Mouse (Mus musculus) olfactory bulb, adult 2 months (tissue): ENCODE measurements around the gene Tcf7. TPM values are rescaled to one million over a fixed set of nuclear protein-coding genes. Genes with fewer than 3 reads are reported as not detected.
A peak's percentile ranks its signal among the peaks of the same experiment; 100 is the strongest.
"Not testable (repeated sequence)": the region's sequence is repeated elsewhere in the genome, so short reads cannot be mapped to it uniquely, and the experiment has no call there.

Experiments
- H3K27ac ChIP-seq: fragments of 200-500 bp; 2 replicates; pipeline ENCODE4 v1.5.1; 2012; ENCODE audit warnings: low read depth, low read length; ENCODE audit not compliant: insufficient read depth
- H3K4me1 ChIP-seq: fragments of 200-500 bp; 2 replicates; pipeline ENCODE4 v1.6.1; 2012; ENCODE audit warnings: low read length; ENCODE audit not compliant: control insufficient read depth, insufficient read depth
- H3K4me3 ChIP-seq: fragments of 200-500 bp; 2 replicates; pipeline ENCODE4 v1.5.1; 2012; ENCODE audit warnings: mild to moderate bottlenecking, low read depth, low read length, moderate library complexity; ENCODE audit not compliant: insufficient read depth
- CTCF ChIP-seq: fragments of 200-500 bp; IDR thresholded peaks from 2 replicates; pipeline ENCODE4 v1.5.1; 2012; ENCODE audit warnings: low read depth, mild to moderate bottlenecking, low read length, moderate library complexity; ENCODE audit not compliant: insufficient read depth
- POLR2A ChIP-seq: fragments of 200-500 bp; IDR thresholded peaks from 2 replicates; pipeline ENCODE4 v1.6.1; 2012; ENCODE audit warnings: mild to moderate bottlenecking, low read depth, low read length, moderate library complexity; ENCODE audit not compliant: insufficient read depth
- WGBS: fragments of 180-500 bp; shearing (Covaris S2); methylation state at CpG from one replicate; pipeline ENCODE4 v1.1.7; 2018; 5-methylcytosine and 5-hydroxymethylcytosine counted together
- polyA plus RNA-seq: library from polyadenylated mRNA; stranded (reverse); fragments of >200 nt; gene quantifications from 2 replicates; pipeline ENCODE4 v1.2.4, GENCODE M21; 2012; ENCODE audit warnings: low replicate concordance; ENCODE audit not compliant: missing spikeins, insufficient read depth, insufficient read length

Gene Tcf7
- polyA plus RNA-seq, 1 experiment: 377 TPM

DNA sequence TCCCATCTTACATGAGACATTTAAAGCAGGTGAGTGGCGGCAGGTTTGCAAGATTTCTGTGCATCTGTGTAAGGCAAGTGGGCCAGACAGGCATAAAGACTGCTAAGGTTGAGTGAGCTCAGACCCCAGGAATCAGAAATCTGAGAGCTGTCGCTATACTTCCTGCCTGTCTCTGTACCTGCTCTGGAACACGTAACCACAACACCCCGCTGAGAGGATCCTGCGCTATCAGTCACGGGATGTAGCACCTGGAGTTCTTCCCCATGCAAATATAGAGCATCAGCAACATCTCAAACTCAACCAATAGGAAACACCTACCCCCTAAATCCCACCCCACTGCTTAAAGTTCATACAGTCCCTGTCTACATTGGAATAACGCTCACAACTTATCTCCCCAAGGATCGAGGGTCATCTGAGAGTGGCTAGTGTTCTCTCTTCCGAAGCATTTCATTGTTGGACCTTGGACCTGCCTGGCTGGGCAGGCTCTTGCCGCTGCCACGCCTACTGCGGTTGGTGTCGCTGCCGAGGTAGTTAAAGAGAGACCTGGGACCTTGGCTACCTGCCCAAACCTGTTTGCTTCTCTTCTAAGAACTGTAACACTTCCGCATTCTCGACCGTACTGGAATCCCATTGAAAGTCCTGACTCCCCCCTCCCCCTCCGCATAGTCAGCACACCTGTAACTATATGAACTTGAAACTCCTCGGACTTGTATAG lies 58.7 kb downstream of the Tcf7 start:
- WGBS: 18% methylated on average over 19 of the region's 19 CpGs
- H3K27ac ChIP-seq: no peak overlapping the region
- H3K4me1 ChIP-seq: peaks cover 3% of the 10 kb centered on the region; the same call in 1 of the 2 replicates
- H3K4me3 ChIP-seq: no peak overlapping the region
- no peak for TF ChIP-seq POLR2A
- TF ChIP-seq CTCF: no peak

DNA sequence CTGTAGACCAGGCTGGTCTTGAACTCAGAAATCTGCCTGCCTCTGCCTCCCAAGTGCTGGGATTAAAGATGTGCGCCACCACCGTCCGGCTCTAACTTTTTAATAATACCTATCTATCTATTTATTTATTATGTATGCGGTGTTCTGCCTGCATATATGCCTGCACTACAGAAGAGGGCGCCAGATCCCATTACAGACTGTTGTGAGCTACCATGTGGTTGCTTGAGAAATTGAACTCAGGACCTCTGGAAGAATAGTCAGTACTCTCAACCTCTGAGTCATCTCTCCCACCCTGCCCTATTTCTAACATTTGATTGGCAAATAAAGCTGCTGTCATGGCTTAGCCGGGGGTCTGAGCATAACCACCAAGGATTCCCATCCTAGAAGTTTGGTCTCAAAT lies 59.9 kb downstream of the Tcf7 start:
- H3K27ac ChIP-seq: no peak overlapping the region
- peaks cover 3% of the 10 kb centered on the region; the same call in 1 of the 2 replicates for H3K4me1 ChIP-seq
- no peak for TF ChIP-seq POLR2A
- no peak for TF ChIP-seq CTCF
- WGBS: 61% methylated on average over 6 of the region's 6 CpGs
- no peak overlapping the region for H3K4me3 ChIP-seq

DNA sequence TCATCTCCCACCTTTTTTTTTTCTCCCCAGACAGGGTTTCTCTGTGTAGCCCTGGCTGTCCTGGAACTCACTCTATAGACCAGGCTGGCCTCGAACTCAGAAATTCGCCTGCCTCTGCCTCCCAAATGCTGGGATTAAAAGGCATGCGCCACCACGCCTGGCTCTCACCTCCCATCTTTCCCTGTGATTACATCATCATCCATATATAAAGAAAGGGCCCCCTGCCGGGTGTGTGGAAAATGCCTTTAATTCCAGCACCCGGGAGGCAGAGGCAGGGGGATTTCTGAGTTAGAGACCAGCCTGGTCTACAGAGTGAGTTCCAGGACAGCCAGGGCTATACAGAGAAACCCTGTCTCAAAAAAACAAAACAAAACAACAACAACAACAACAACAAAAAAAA lies 60.9 kb downstream of the Tcf7 start:
- H3K4me1 ChIP-seq, H3K4me3 ChIP-seq, H3K27ac ChIP-seq: not testable (repeated sequence)
- 82% methylated on average over 6 of the region's 6 CpGs for WGBS

DNA sequence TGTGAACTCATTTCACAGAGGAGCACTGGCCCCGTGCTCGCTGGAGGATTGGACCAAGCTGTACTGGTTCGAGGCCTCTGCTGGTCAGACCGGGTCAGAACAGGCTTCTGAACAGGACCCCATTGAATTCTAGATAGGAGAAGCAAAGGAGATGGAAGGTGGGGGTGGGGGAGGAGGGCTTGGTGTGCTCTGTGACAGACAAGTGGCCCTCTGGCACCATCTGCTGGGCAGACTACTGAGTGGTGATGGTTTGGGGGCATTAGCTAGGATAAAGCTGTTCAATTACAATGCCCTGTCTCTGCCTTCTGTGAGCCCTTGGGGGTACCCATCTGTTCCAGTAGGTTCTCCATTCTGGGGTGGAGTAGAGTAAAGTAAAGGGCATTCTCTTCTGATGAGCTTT lies 62.5 kb downstream of the Tcf7 start:
- WGBS: 3% methylated on average over 4 of the region's 4 CpGs
- no peak for TF ChIP-seq POLR2A
- TF ChIP-seq CTCF: peak; percentile 69

DNA sequence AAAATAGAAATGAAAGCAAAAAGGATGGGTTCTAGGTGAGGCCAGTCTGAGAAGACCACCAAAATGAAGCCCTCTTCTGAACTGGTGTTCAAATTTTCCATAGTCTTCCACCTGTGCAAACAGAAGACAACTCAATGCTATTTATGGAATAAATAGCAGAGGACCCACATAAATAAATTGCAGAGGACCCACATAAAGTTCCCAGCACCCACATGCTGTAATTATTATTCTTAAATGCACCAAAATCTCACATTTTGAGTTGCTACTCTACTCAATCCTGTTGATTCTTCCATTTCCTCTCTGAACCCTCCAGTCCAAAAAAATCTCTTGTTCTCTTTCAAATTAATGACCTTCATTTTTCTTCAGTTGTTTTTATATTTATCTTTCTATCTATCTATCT lies 68.9 kb downstream of the Tcf7 start, which contains the start of gene Olfr1371:
Olfr1371 (minus strand) TSS at position 101 of the 400 bp plus-strand sequence.
- no peak within 1 kb of the TSS for H3K4me3 ChIP-seq
- H3K4me1 ChIP-seq: no peaks in the 10 kb centered on the region
- TF ChIP-seq CTCF: no peak
- no peak for TF ChIP-seq POLR2A
- no peak within 1 kb of the TSS for H3K27ac ChIP-seq

More for the DNA sequence above, 62.5 kb downstream of the Tcf7 start:
- Histone ChIP-seq H3K4me3 (no peak overlapping the region), H3K27ac (no peak overlapping the region), H3K4me1 (peaks cover 3% of the 10 kb centered on the region; the same call in 1 of the 2 replicates)

Other genes with a start within 250 kb of the Tcf7 start
- gene Ppp2ca, start 184.3 kb downstream of the Tcf7 start, polyA plus RNA-seq: 56.9 and 143 TPM in 2 replicates
- gene Olfr1373, start 137.5 kb downstream of the Tcf7 start, polyA plus RNA-seq: not detected in 2 replicates
- gene Olfr1371, start 69.0 kb downstream of the Tcf7 start, polyA plus RNA-seq: not detected in 2 replicates
- gene Skp1a, start 51.0 kb downstream of the Tcf7 start, polyA plus RNA-seq: 531 TPM in 1 of 2 replicates, not detected in the other
- gene Vdac1, start 77.8 kb upstream of the Tcf7 start, polyA plus RNA-seq: 374 TPM in 1 of 2 replicates, not detected in the other
- not detected in 2 replicates for gene 9530068E07Rik, start 113.4 kb upstream of the Tcf7 start, polyA plus RNA-seq